Comparison of ENCODE assay signal across 7 mouse cellular contexts in genomic region chr11:97302231-97302781, GRCm38 (mm10). TPM values are rescaled to one million over a fixed set of nuclear protein-coding genes. Genes with fewer than 3 reads are reported as not detected.
DNase-seq lines count a peak whose midpoint lies in the region; ATAC-seq and TF ChIP-seq lines count a peak whose summit lies in the region.

No protein-coding gene starts in this region.

- WGBS in liver, adult 2 months, result 14% methylated on average over 7 of the region's 7 CpGs
- 52% methylated on average over 7 of the region's 7 CpGs for WGBS in liver, embryonic 11.5 days

- H3K27me3 ChIP-seq in liver, adult 2 months (ENCODE audit: control insufficient read depth, insufficient read depth, low read length), result no peaks in the 10 kb centered on the region
- no peaks in the 10 kb centered on the region for H3K27me3 ChIP-seq in liver, embryonic 11.5 days (replicated peaks; ENCODE audit: control insufficient read depth, insufficient read depth, low read length)

- no peak overlapping the region for H3K4me2 ChIP-seq in liver, embryonic 11.5 days

- no peak overlapping the region for H3K4me3 ChIP-seq in liver, adult 2 months (ENCODE audit: insufficient read depth, low read depth, low read length)
- no peak overlapping the region for H3K4me3 ChIP-seq in liver, embryonic 11.5 days (ENCODE audit: low read depth, low read length)
- no peak overlapping the region for H3K4me3 ChIP-seq in cortical plate, adult 2 months (ENCODE audit: insufficient read depth, low read length)

- no peaks in the 10 kb centered on the region for H3K79me2 ChIP-seq in liver, adult 2 months (ENCODE audit: control insufficient read depth, insufficient read depth, low read length)

- no peak for ATAC-seq in liver, embryonic 11.5 days (replicated peaks; ENCODE audit: low FRiP score)

- no peak for TF ChIP-seq POLR2A in liver, adult 2 months (IDR thresholded peaks at IDR 0.05; ENCODE audit: extremely low read depth, insufficient read depth, low read length)
- no peak for TF ChIP-seq POLR2A in cortical plate, adult 2 months (IDR thresholded peaks at IDR 0.05; ENCODE audit: extremely low read depth, insufficient read depth, low read length)

- H3K36me3 ChIP-seq in liver, adult 2 months (ENCODE audit: control insufficient read depth, insufficient read depth, low read length), result no peaks in the 10 kb centered on the region
- H3K36me3 ChIP-seq in liver, embryonic 11.5 days (ENCODE audit: control insufficient read depth, insufficient read depth, low read length), result no peaks in the 10 kb centered on the region

- no peak overlapping the region for H3K9ac ChIP-seq in liver, adult 2 months (ENCODE audit: low read depth, low read length)
- H3K9ac ChIP-seq in liver, embryonic 11.5 days (ENCODE audit: low read depth, low read length), result no peak overlapping the region

- TF ChIP-seq CTCF in liver, adult 2 months (IDR thresholded peaks at IDR 0.05; ENCODE audit: low read depth, low read length), result no peak
- TF ChIP-seq CTCF in cortical plate, adult 2 months (IDR thresholded peaks at IDR 0.05; ENCODE audit: extremely low read depth, insufficient read depth, low read length), result no peak

- H3K27ac ChIP-seq in liver, adult 2 months (replicated peaks; ENCODE audit: insufficient read depth, low read depth, low read length), result no peak overlapping the region
- H3K27ac ChIP-seq in liver, embryonic 11.5 days (ENCODE audit: low read depth, low read length), result no peak overlapping the region
- 0 out of 2 replicates have a peak overlapping the region, but pooled peaks have one; percentile 25 for H3K27ac ChIP-seq in cortical plate, adult 2 months (ENCODE audit: insufficient read depth, low read length)

- no peaks in the 10 kb centered on the region; the same call in 1 of the 2 replicates for H3K4me1 ChIP-seq in liver, adult 2 months (ENCODE audit: control insufficient read depth, insufficient read depth, low read length)
- H3K4me1 ChIP-seq in liver, embryonic 11.5 days (replicated peaks; ENCODE audit: control insufficient read depth, insufficient read depth, low read length), result no peaks in the 10 kb centered on the region
- H3K4me1 ChIP-seq in cortical plate, adult 2 months (ENCODE audit: control insufficient read depth, insufficient read depth, low read length), result peaks cover 6% of the 10 kb centered on the region; the same call in 1 of the 2 replicates

- no peaks in the 10 kb centered on the region for H3K9me3 ChIP-seq in liver, embryonic 11.5 days (ENCODE audit: control insufficient read depth, low read length)

- intact Hi-C loops in heart, postnatal 14 days (cut with DNase I), result no loop called here

- DNase-seq in liver, adult 2 months (ENCODE audit: extremely low read depth, low read depth, low spot score), result peak; percentile 88
- no peak for DNase-seq in liver, embryonic 11.5 days (ENCODE audit: low spot score)
- peak; percentile 60 to 76 for DNase-seq in heart, postnatal 14 days
- DNase-seq in lung, postnatal 25 days (ENCODE audit: low spot score), result peak; percentile 90
- DNase-seq in cerebellum, postnatal 4 days (ENCODE audit: low spot score in 2 of 2), result no peak
- DNase-seq in thymus, adult 18-20 months, result no peak

RNA-seq across cellular contexts. Expression of gene Mrpl45, which starts 13.2 kb away (rescaled TPM):
- total RNA-seq in liver, adult 2 months (2014; rRNA removed), result 19.0 and 19.9 TPM in 2 replicates
- polyA plus RNA-seq in liver, adult 2 months (2012; rRNA removed), result 12.8 and 13.3 TPM in 2 replicates
- polyA plus RNA-seq in liver, embryonic 11.5 days (2014; fragmentation: Nextera tagmentation; extraction: Ambion mirVana), result 62.4 and 63.2 TPM in 2 replicates
- polyA plus RNA-seq in cortical plate, adult 2 months (2012; rRNA removed), result 27.7 and 29.5 TPM in 2 replicates
- total RNA-seq in heart, postnatal 14 days (2021), result 10 to 100 TPM; 42.7 to 51.2 TPM

RNA-seq across cellular contexts. Expression of gene Npepps, which starts 21.9 kb away (rescaled TPM):
- total RNA-seq in liver, adult 2 months (2014; rRNA removed), result 12.2 and 21.2 TPM in 2 replicates
- polyA plus RNA-seq in liver, adult 2 months (2012; rRNA removed), result 7.1 and 9.1 TPM in 2 replicates
- 52.1 and 60.2 TPM in 2 replicates for polyA plus RNA-seq in liver, embryonic 11.5 days (2014; fragmentation: Nextera tagmentation; extraction: Ambion mirVana)
- 81.2 and 88.0 TPM in 2 replicates for polyA plus RNA-seq in cortical plate, adult 2 months (2012; rRNA removed)
- total RNA-seq in heart, postnatal 14 days (2021), result 10 to 100 TPM; 65.4 to 70.8 TPM

RNA-seq across cellular contexts. Expression of gene Gpr179, which starts 49.6 kb away (rescaled TPM):
- not detected in 2 replicates for total RNA-seq in liver, adult 2 months (2014; rRNA removed)
- polyA plus RNA-seq in liver, adult 2 months (2012; rRNA removed), result 0.01 TPM in 1 of 2 replicates, not detected in the other
- 0.03 TPM in 2 replicates for polyA plus RNA-seq in liver, embryonic 11.5 days (2014; fragmentation: Nextera tagmentation; extraction: Ambion mirVana)
- 0.15 and 0.21 TPM in 2 replicates for polyA plus RNA-seq in cortical plate, adult 2 months (2012; rRNA removed)
- total RNA-seq in heart, postnatal 14 days (2021), result under 1 TPM; 0.02 to 0.05 TPM

Comparison
In these comparisons a context has a peak if more than half of its experiments do, and no peak if none do; other contexts are left out.
1. DNase-seq: peak in liver, adult 2 months (single experiment), heart, postnatal 14 days (2 of 2) and lung, postnatal 25 days (single experiment); none in liver, embryonic 11.5 days (single experiment), cerebellum, postnatal 4 days (0 of 2) and thymus, adult 18-20 months (0 of 2).